Mouse (Mus musculus) heart, embryonic 11.5 days (tissue): ENCODE results near the gene Nadk. TPM values are rescaled to one million over a fixed set of nuclear protein-coding genes. Genes with fewer than 3 reads are reported as not detected.

Experiments used
- ATAC-seq: fragments of 200-750 bp; cut with Nextera tagmentation; replicated peaks from 2 replicates; pipeline ENCODE4 v1.8.0; 2017; ENCODE audit warnings: moderate library complexity; ENCODE audit not compliant: insufficient number of reproducible peaks, low FRiP score, low TSS enrichment
- H3K27ac ChIP-seq: fragments of 300-500 bp; sonication (generic); 2 replicates; pipeline ENCODE4 v1.5.1; 2014; ENCODE audit warnings: mild to moderate bottlenecking, low read depth, low read length
- H3K27me3 ChIP-seq: fragments of 300-500 bp; sonication (generic); 2 replicates; pipeline ENCODE4 v1.6.1; 2014; ENCODE audit warnings: mild to moderate bottlenecking, low read length, mixed read lengths; ENCODE audit not compliant: control insufficient read depth, insufficient read depth
- H3K36me3 ChIP-seq: fragments of 300-500 bp; sonication (generic); 2 replicates; pipeline ENCODE4 v1.6.1; 2014; ENCODE audit warnings: mild to moderate bottlenecking, low read length, moderate library complexity, mixed read lengths; ENCODE audit not compliant: control insufficient read depth, insufficient read depth
- H3K4me1 ChIP-seq: fragments of 300-500 bp; sonication (generic); 2 replicates; pipeline ENCODE4 v1.6.1; 2014; ENCODE audit warnings: low read length; ENCODE audit not compliant: control insufficient read depth, insufficient read depth
- H3K4me2 ChIP-seq: fragments of 300-500 bp; sonication (generic); 2 replicates; pipeline ENCODE4 v1.6.1; 2014; ENCODE audit warnings: mild to moderate bottlenecking, moderate library complexity
- H3K4me3 ChIP-seq: fragments of 300-500 bp; sonication (generic); 2 replicates; pipeline ENCODE4 v1.5.1; 2014; ENCODE audit warnings: low read depth, low read length
- H3K9ac ChIP-seq: fragments of 300-500 bp; sonication (generic); 2 replicates; pipeline ENCODE4 v1.6.1; 2014; ENCODE audit warnings: mild to moderate bottlenecking, low read depth, low read length, moderate library complexity
- H3K9me3 ChIP-seq: fragments of 300-500 bp; sonication (generic); replicated peaks from 2 replicates; pipeline ENCODE4 v1.6.1; 2016; ENCODE audit warnings: low read length; ENCODE audit not compliant: control insufficient read depth
- WGBS: fragments of 180-500 bp; shearing (Covaris S2); extraction: QIAGEN DNeasy Blood & Tissue Kit; methylation state at CpG from one replicate; pipeline ENCODE4 v1.1.7; 2014; ENCODE audit not compliant: insufficient replicate concordance; 5-methylcytosine and 5-hydroxymethylcytosine counted together
- polyA plus RNA-seq: library from polyadenylated mRNA; unstranded; fragments of >200 nt; fragmentation: Nextera tagmentation; extraction: Ambion mirVana; gene quantifications from 2 replicates; pipeline ENCODE4 v1.2.1, GENCODE M21; 2014

The Nadk gene
- polyA plus RNA-seq, 1 experiment from 2014 or later, result 58.6 TPM

DNA sequence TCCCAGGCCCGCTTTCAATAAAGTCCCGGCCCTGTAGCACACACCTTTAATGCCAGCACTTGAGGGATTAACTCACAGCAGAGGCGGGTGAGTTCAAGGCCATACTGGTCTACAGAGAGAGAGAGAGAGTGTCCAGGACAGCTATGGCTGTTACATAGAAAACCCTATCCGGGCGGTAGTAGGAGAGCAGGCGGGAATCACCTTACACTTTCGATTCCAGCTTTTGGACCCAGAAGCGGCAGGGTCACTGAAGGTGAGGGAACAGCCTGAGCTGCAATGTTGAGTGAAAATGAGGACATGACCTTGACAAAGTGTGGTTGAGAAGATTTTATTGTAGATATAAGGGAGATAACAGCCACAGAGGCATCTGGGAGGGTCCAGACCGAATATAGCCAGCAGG lies 11.7 kb downstream of the Nadk start:
- 0 out of 2 replicates have a peak, but pooled peaks cover 2% of the 10 kb centered on the region for H3K36me3 ChIP-seq
- H3K4me2 ChIP-seq, result no peak overlapping the region
- H3K9ac ChIP-seq, result no peak overlapping the region
- 86% methylated on average over 9 of the region's 9 CpGs for WGBS
- no peak overlapping the region for H3K27ac ChIP-seq
- H3K27me3 ChIP-seq, result no peaks in the 10 kb centered on the region
- no peak overlapping the region for H3K4me3 ChIP-seq
- no peaks in the 10 kb centered on the region for H3K9me3 ChIP-seq
- no peaks in the 10 kb centered on the region for H3K4me1 ChIP-seq
- ATAC-seq, result no peak

DNA sequence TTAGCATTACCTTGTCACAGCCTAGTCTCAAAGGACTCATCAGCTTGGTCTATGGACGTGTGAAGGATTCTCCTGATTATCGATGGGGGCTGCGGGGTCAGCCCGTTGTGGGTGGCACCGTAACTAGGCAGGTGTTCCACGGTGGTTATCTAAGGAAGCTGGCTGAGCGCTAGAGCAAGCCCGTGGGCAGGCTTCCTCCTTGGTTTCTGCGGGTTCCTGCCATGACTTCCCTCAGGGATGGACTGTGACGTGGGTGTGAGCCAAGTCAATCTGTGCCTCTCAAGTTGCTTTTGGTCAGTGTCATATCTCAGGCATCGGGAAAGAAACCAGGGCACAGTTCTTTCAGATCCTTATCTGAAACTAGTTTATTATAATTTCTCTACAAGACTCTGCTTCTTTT lies 12.8 kb downstream of the Nadk start:
- no peak overlapping the region for H3K27ac ChIP-seq
- H3K36me3 ChIP-seq, result 0 out of 2 replicates have a peak, but pooled peaks cover 2% of the 10 kb centered on the region
- no peaks in the 10 kb centered on the region for H3K27me3 ChIP-seq
- H3K9me3 ChIP-seq, result no peaks in the 10 kb centered on the region
- H3K9ac ChIP-seq, result no peak overlapping the region
- H3K4me1 ChIP-seq, result no peaks in the 10 kb centered on the region
- no peak overlapping the region for H3K4me2 ChIP-seq
- no peak for ATAC-seq
- no peak overlapping the region for H3K4me3 ChIP-seq
- 84% methylated on average over 11 of the region's 11 CpGs for WGBS

DNA sequence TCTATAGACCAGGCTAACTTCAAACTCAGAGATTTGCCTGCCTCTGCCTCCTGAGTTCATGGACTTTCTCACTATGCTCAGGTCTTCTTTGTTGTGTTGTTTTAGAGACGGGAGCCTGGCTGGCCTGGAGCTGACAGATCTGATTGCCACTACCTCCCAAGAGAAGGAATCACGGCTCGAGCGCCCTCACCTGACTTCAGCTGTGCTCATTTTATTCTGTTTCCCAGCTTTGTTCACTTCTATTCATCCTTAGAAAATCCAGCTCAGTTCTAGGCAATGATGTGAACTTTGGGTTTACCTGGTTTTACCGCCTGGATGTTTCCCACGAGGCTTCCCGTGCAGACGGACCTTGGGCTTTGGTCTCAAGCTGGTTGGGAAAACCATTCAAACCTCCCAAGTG lies 13.3 kb downstream of the Nadk start:
- H3K4me3 ChIP-seq, result no peak overlapping the region
- no peak overlapping the region for H3K9ac ChIP-seq
- no peaks in the 10 kb centered on the region for H3K27me3 ChIP-seq
- ATAC-seq, result no peak
- no peaks in the 10 kb centered on the region for H3K9me3 ChIP-seq
- no peaks in the 10 kb centered on the region for H3K4me1 ChIP-seq
- 0 out of 2 replicates have a peak, but pooled peaks cover 2% of the 10 kb centered on the region for H3K36me3 ChIP-seq
- 89% methylated on average over 8 of the region's 8 CpGs for WGBS
- H3K27ac ChIP-seq, result no peak overlapping the region
- no peak overlapping the region for H3K4me2 ChIP-seq

DNA sequence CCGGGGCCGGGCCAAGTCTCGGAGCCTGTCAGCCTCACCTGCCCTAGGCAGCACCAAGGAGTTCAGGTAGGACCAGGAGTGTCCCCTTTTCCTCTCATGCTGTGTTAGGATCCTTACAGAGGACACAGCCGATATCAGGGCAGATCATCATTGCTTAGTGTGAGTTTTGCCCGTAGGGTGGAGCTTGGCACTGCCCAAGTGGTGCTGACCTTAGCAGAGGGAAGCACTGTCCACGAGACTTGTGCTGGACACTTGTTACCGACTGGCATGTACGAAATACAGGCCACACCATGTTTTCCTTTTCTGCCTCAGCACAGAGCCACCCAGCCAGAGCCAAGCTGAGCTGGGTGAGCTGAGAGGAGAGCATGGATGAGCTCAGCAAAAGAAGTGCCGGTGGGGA lies 15.0 kb downstream of the Nadk start:
- no peak overlapping the region for H3K4me3 ChIP-seq
- no peak overlapping the region for H3K4me2 ChIP-seq
- H3K36me3 ChIP-seq, result 0 out of 2 replicates have a peak, but pooled peaks cover 2% of the 10 kb centered on the region
- no peaks in the 10 kb centered on the region for H3K9me3 ChIP-seq
- H3K27me3 ChIP-seq, result no peaks in the 10 kb centered on the region
- no peak overlapping the region for H3K27ac ChIP-seq
- no peaks in the 10 kb centered on the region for H3K4me1 ChIP-seq
- H3K9ac ChIP-seq, result no peak overlapping the region
- ATAC-seq, result no peak
- WGBS, result 88% methylated on average over 9 of the region's 9 CpGs

DNA sequence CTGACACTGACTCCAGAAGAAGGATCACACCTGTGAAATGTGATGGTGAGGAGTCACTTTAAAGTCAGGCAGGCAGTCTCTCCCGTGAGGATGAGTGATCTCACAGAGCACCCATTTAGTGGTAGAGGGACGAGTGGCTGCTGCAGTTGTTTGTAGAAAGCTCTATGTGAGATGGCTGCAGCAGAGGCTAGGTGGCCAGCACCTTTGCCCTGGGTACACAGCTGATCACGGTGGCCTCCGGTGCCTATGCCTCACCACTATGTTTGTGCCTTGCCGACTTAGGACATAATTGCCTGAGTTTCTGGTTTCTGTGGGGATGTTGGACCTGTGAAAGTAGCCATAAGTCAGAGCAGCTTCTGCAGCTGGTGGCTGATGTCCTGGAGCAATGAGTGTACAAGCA lies 15.6 kb downstream of the Nadk start:
- Histone ChIP-seq H3K9me3 (no peaks in the 10 kb centered on the region), H3K4me1 (no peaks in the 10 kb centered on the region), H3K36me3 (0 out of 2 replicates have a peak, but pooled peaks cover 2% of the 10 kb centered on the region), H3K4me2 (no peak overlapping the region), H3K27me3 (no peaks in the 10 kb centered on the region), H3K4me3 (no peak overlapping the region), H3K9ac (no peak overlapping the region), H3K27ac (no peak overlapping the region)
- 82% methylated on average over 5 of the region's 5 CpGs for WGBS
- ATAC-seq, result no peak

DNA sequence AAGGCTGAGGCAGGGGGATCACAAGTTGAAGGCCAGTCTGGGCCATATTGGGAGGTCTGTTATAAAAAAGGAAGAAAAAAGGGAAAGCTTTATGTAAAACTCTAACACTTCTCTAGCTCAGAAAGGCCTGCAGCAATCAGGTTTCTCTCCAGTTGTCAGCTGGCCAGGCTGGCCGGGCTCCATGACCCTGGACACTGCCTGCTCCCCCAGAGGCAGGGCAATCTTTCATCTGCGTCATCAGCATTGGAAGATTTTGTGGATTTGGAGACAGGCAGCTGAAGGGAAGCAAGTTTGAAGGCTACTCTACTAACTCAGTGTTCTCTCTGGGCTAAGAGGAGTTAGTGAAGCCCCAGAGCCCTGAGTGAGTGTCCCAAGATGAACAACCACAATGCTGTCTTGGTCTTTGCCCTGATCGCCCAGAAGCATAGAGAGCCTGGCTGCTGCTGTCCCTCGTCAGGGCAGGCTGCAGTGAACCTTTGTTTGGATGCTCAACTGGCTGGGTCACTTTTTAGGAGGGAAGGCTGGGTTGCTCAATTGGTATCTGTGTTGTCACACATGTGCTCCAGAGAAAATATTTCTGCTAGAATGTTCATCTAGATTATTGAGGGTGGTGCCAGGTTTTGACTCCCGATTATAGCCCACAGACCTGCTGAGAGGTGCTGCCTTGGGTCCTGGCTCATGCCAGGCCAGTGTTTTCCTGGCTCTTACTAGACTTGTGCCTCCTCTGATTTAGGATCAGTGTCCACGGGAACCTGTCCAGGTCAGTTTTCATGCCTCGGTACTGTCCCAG lies 16.4 kb downstream of the Nadk start:
- Histone ChIP-seq H3K4me1 (no peaks in the 10 kb centered on the region), H3K9ac (no peak overlapping the region), H3K9me3 (no peaks in the 10 kb centered on the region), H3K4me2 (no peak overlapping the region), H3K36me3 (peaks cover 2% of the 10 kb centered on the region; the same call in 1 of the 2 replicates), H3K27ac (no peak overlapping the region), H3K27me3 (no peaks in the 10 kb centered on the region), H3K4me3 (no peak overlapping the region)
- ATAC-seq, result no peak
- WGBS, result 79% methylated on average over 7 of the region's 7 CpGs

DNA sequence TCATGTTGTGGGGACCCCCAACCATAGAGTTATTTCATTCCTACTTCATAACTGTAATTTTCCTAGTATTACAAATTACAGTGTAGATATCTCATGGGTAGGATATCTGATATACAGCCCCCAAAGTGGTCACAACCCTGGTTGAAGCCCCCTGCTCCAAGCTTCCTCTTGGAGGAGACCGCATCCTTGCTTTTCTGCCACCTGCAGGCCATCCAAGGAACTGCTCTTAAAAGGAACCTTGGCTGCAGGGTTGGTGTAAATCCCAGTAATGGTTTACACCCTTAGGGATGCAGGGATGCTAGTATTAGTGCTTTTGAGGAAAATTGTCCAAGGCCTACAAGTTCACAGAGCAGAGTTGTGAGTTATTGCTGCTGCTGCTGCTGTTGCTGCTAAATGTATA lies 18.2 kb downstream of the Nadk start:
- no peak for ATAC-seq
- no peaks in the 10 kb centered on the region for H3K27me3 ChIP-seq
- WGBS, result 50% methylated on average over 1 of the region's 1 CpGs
- no peak overlapping the region for H3K4me2 ChIP-seq
- peaks cover 18% of the 10 kb centered on the region for H3K36me3 ChIP-seq
- no peak overlapping the region for H3K4me3 ChIP-seq
- H3K9me3 ChIP-seq, result no peaks in the 10 kb centered on the region
- H3K9ac ChIP-seq, result no peak overlapping the region
- H3K27ac ChIP-seq, result no peak overlapping the region
- no peaks in the 10 kb centered on the region for H3K4me1 ChIP-seq

DNA sequence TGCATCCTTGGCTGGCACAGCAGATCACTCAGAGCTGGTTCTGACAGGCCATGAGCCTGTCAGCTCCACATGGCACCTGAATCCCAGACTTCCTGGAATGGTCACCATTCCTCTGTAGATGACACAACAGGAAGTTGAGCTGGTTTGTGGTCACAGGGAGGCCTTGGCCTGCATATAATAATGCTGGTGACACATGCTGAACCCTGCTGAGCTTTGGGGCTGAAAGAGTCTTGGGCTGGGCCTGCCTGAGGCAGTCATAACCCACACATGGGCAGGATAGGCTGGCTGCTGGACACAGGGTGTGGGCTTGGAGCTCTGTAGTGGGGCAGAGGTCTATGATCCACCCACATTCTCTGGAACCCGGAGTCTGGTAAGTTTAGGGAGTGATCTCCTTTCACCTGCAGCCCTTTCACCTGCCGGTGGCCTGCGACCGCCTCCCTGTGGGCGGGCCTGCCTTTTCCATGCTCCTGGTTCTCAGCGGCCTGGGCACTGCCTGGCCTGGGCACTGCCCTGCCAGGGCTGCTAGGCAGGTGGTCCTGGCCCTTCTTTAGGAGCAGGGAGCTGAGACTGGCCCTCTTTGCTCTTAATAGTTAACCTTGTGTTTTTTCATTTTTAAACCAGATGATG lies 20.2 kb downstream of the Nadk start:
- no peak overlapping the region for H3K4me3 ChIP-seq
- WGBS, result 94% methylated on average over 6 of the region's 6 CpGs
- H3K36me3 ChIP-seq, result peaks cover 24% of the 10 kb centered on the region

More for the DNA sequence above, 20.2 kb downstream of the Nadk start:
- no peaks in the 10 kb centered on the region for H3K9me3 ChIP-seq
- H3K27ac ChIP-seq, result no peak overlapping the region
- 0 out of 2 replicates have a peak, but pooled peaks have one; percentile 14 for ATAC-seq
- no peaks in the 10 kb centered on the region for H3K4me1 ChIP-seq
- H3K9ac ChIP-seq, result no peak overlapping the region
- no peaks in the 10 kb centered on the region for H3K27me3 ChIP-seq
- H3K4me2 ChIP-seq, result no peak overlapping the region
